In genomic region chr2:116925230-116925629, GRCm38 (mm10) we compare ENCODE assay signal across 24 mouse cellular contexts. TPM values are rescaled to one million over a fixed set of nuclear protein-coding genes. Genes with fewer than 3 reads are reported as not detected.
"Had no signal": no experiment of that assay in that cellular context is flagged by ENCODE, and none has a peak within 500 bp of the region (broad histone marks: within the 10 kb centered on the region; RNA-seq: fewer than 3 reads in every experiment).

No protein-coding gene starts in this region.

- H3K27ac ChIP-seq: liver, embryonic 13.5 days; macrophage; midbrain, embryonic 12.5 days; midbrain, embryonic 15.5 days; neural tube, embryonic 12.5 days; neural tube, embryonic 15.5 days; stomach, embryonic 15.5 days had no signal

- DNase-seq: kidney, adult 18-20 months; kidney, adult 9 months; kidney, postnatal 14 days; kidney, postnatal 4 days; liver, embryonic 13.5 days; lung, adult 2 months; right cerebral cortex, adult 18-20 months; right cerebral cortex, postnatal 14 days; right cerebral cortex, postnatal 4 days; thymus, postnatal 25 days had no signal

- H3K4me3 ChIP-seq: liver, embryonic 13.5 days; midbrain, embryonic 12.5 days; midbrain, embryonic 15.5 days; neural tube, embryonic 12.5 days; neural tube, embryonic 15.5 days; stomach, embryonic 15.5 days had no signal

- H3K4me1 ChIP-seq: liver, embryonic 13.5 days; midbrain, embryonic 12.5 days; midbrain, embryonic 15.5 days; neural tube, embryonic 12.5 days; neural tube, embryonic 15.5 days; stomach, embryonic 15.5 days had no signal

- H3K9me3 ChIP-seq: liver, embryonic 13.5 days; midbrain, embryonic 12.5 days; midbrain, embryonic 15.5 days; neural tube, embryonic 12.5 days; neural tube, embryonic 15.5 days; stomach, embryonic 15.5 days had no signal

- H3K27me3 ChIP-seq: liver, embryonic 13.5 days; midbrain, embryonic 12.5 days; midbrain, embryonic 15.5 days; neural tube, embryonic 12.5 days; neural tube, embryonic 15.5 days; stomach, embryonic 15.5 days had no signal

- ATAC-seq: midbrain, embryonic 15.5 days had no signal

- H3K9ac ChIP-seq: liver, embryonic 13.5 days; midbrain, embryonic 12.5 days; midbrain, embryonic 15.5 days; neural tube, embryonic 12.5 days; neural tube, embryonic 15.5 days; stomach, embryonic 15.5 days had no signal

- H3K4me2 ChIP-seq: liver, embryonic 13.5 days; midbrain, embryonic 12.5 days; midbrain, embryonic 15.5 days; neural tube, embryonic 12.5 days; neural tube, embryonic 15.5 days; stomach, embryonic 15.5 days had no signal

- H3K36me3 ChIP-seq: liver, embryonic 13.5 days; midbrain, embryonic 12.5 days; midbrain, embryonic 15.5 days; neural tube, embryonic 12.5 days; neural tube, embryonic 15.5 days; stomach, embryonic 15.5 days had no signal

RNA-seq across cellular contexts. Expression of gene Tmco5, which starts 46.7 kb away (rescaled TPM):
- total RNA-seq: liver, adult 2 months; megakaryocyte, adult 5-6 weeks had no signal
- polyA plus RNA-seq: kidney, embryonic 16.5 days; limb, embryonic 11.5 days; limb, embryonic 14.5 days; liver, adult 2 months; liver, embryonic 13.5 days; liver, embryonic 16.5 days; lung, adult 2 months; lung, embryonic 16.5 days; macrophage; midbrain, embryonic 12.5 days; midbrain, embryonic 15.5 days; neural tube, embryonic 12.5 days; neural tube, embryonic 15.5 days; stomach, embryonic 15.5 days; thymus, postnatal 0 days had no signal
